Mouse (Mus musculus): ENCODE data around the gene Tbkbp1. TPM values are rescaled to one million over a fixed set of nuclear protein-coding genes. Genes with fewer than 3 reads are reported as not detected.
A peak's percentile ranks its signal among the peaks of the same experiment; 100 is the strongest.

Tbkbp1 gene
- total and polyA plus RNA-seq, 3 experiments = 11.7 to 33.5 TPM; not detected in 1

- DNase-seq (ENCODE audit: low read depth, low spot score) = no peak
- Histone ChIP-seq H3K4me1 (ENCODE audit: control insufficient read depth in 1 of 2, insufficient read depth in 2 of 2, low read length in 2 of 2) (peaks cover under 1 to 7% of the 10 kb centered on the region in 2 experiments; a peak in 1 of 4 replicates), H3K9ac (ENCODE audit: control insufficient read depth, low read depth, low read length, poor library complexity, severe bottlenecking) (no peak overlapping the region), H3K27me3 (ENCODE audit: control insufficient read depth in 1 of 2, insufficient read depth in 2 of 2, low read length in 2 of 2) (no peaks in the 10 kb centered on the region), H3K4me3 (ENCODE audit: control insufficient read depth in 1 of 2, insufficient read depth in 1 of 2, low read depth in 2 of 2, low read length in 2 of 2) (no peak overlapping the region), H3K36me3 (ENCODE audit: control insufficient read depth in 1 of 2, insufficient read depth in 2 of 2, low read length in 2 of 2) (peaks cover under 1 to 23% of the 10 kb centered on the region in 2 experiments), H3K79me2 (ENCODE audit: control insufficient read depth, insufficient read depth, low read length, poor library complexity) (no peaks in the 10 kb centered on the region), H3K9me3 (replicated peaks; ENCODE audit: insufficient read depth, low read length) (no peaks in the 10 kb centered on the region), H3K27ac (ENCODE audit: control insufficient read depth, low read depth, low read length) (no peak overlapping the region)
- TF ChIP-seq NRF1 (IDR thresholded peaks at IDR 0.05; ENCODE audit: insufficient read depth, low read depth, low read length, poor library complexity, severe bottlenecking) (no peak), POLR2AphosphoS2 (IDR thresholded peaks at IDR 0.05; ENCODE audit: low read length) (0 out of 2 replicates have a peak, but pooled peaks have one; percentile 61)
Measured at GRCm38 (mm10) chr11:97156999-97157398, 5.7 kb upstream of the Tbkbp1 start.

GRCm38 (mm10) chr11:97152662-97153287 is 1.5 kb upstream of the Tbkbp1 start:
- H3K79me2 ChIP-seq (ENCODE audit: control insufficient read depth, insufficient read depth, low read length, poor library complexity) = peaks cover 7% of the 10 kb centered on the region; the same call in 1 of the 2 replicates
- TF ChIP-seq CTCF (IDR thresholded peaks at IDR 0.05 in 2 of 3, conservative IDR thresholded peaks at IDR 0.05 in 1 of 3; ENCODE audit: control insufficient read depth in 1 of 3, insufficient read depth in 1 of 3, low read depth in 2 of 3, low read length in 3 of 3, poor library complexity in 1 of 3, severe bottlenecking in 1 of 3) = peak in 2 of 3 experiments; percentile 27 to 29; a peak in 5 of 6 replicates
- no peak for TF ChIP-seq TAL1 (IDR thresholded peaks at IDR 0.05; ENCODE audit: low read length)
- TF ChIP-seq GATA1 (IDR thresholded peaks at IDR 0.05; ENCODE audit: low read depth, low read length) = no peak
- TF ChIP-seq MAX (IDR thresholded peaks at IDR 0.05; ENCODE audit: low read length) = no peak
- TF ChIP-seq TBP (IDR thresholded peaks at IDR 0.05; ENCODE audit: low read depth, low read length) = no peak
- TF ChIP-seq ZKSCAN1 (IDR thresholded peaks at IDR 0.05; ENCODE audit: low read depth, low read length) = no peak
- no peak for TF ChIP-seq POLR2AphosphoS5 (IDR thresholded peaks at IDR 0.05; ENCODE audit: borderline replicate concordance, low read depth, low read length)
- TF ChIP-seq EP300 (IDR thresholded peaks at IDR 0.05; ENCODE audit: low read depth in 1 of 2, low read length in 2 of 2) = no peak
- TF ChIP-seq ETS1 (IDR thresholded peaks at IDR 0.05; ENCODE audit: low read depth, low read length) = no peak
- no peak for TF ChIP-seq MEF2A (IDR thresholded peaks at IDR 0.05; ENCODE audit: extremely low read depth, insufficient replicate concordance, low read depth, low read length, poor library complexity, severe bottlenecking)
- TF ChIP-seq RCOR1 (IDR thresholded peaks at IDR 0.05; ENCODE audit: low read depth, low read length) = no peak
- no peak for TF ChIP-seq E2F4 (IDR thresholded peaks at IDR 0.05; ENCODE audit: borderline replicate concordance, low read depth, low read length)
- 0 out of 2 replicates have a peak, but pooled peaks have one; percentile 42 for TF ChIP-seq ZMIZ1 (IDR thresholded peaks at IDR 0.05; ENCODE audit: low read depth, low read length)
- TF ChIP-seq CHD1 (IDR thresholded peaks at IDR 0.05; ENCODE audit: low read depth, low read length) = no peak
- TF ChIP-seq POLR2A (IDR thresholded peaks at IDR 0.05; ENCODE audit: control insufficient read depth in 1 of 2, insufficient read depth in 1 of 2, low read depth in 1 of 2, low read length in 2 of 2, poor library complexity in 1 of 2) = 0 out of 4 replicates have a peak, but pooled peaks of 1 of the 2 experiments have one; percentile 17
- TF ChIP-seq MAZ (IDR thresholded peaks at IDR 0.05; ENCODE audit: low read depth, low read length) = no peak
- peak; percentile 69 for DNase-seq (ENCODE audit: low read depth, low spot score)
- no peaks in the 10 kb centered on the region for H3K9me3 ChIP-seq (replicated peaks; ENCODE audit: insufficient read depth, low read length)
- H3K27me3 ChIP-seq (ENCODE audit: control insufficient read depth in 1 of 2, insufficient read depth in 2 of 2, low read length in 2 of 2) = no peaks in the 10 kb centered on the region
- H3K36me3 ChIP-seq (ENCODE audit: control insufficient read depth in 1 of 2, insufficient read depth in 2 of 2, low read length in 2 of 2) = peaks cover 0 to 8% of the 10 kb centered on the region in 2 experiments; a peak in 2 of 4 replicates
- H3K4me3 ChIP-seq (ENCODE audit: control insufficient read depth in 1 of 2, insufficient read depth in 1 of 2, low read depth in 2 of 2, low read length in 2 of 2) = no peak overlapping the region
- H3K4me1 ChIP-seq (ENCODE audit: control insufficient read depth in 1 of 2, insufficient read depth in 2 of 2, low read length in 2 of 2) = peaks cover 7 to 21% of the 10 kb centered on the region in 2 experiments; a peak in 2 of 4 replicates
- H3K27ac ChIP-seq (ENCODE audit: control insufficient read depth, low read depth, low read length) = no peak overlapping the region
- no peak overlapping the region for H3K9ac ChIP-seq (ENCODE audit: control insufficient read depth, low read depth, low read length, poor library complexity, severe bottlenecking)

All from MEL (cell line).